Mouse (Mus musculus) cortical plate, adult 2 months (tissue): ENCODE data around the gene Ctsl. TPM values are rescaled to one million over a fixed set of nuclear protein-coding genes. Genes with fewer than 3 reads are reported as not detected.

ENCODE experiments used
- H3K27ac ChIP-seq: fragments of 200-500 bp; 2 replicates; pipeline ENCODE4 v1.5.1; 2012; ENCODE audit warnings: low read length, control low read depth, inconsistent platforms; ENCODE audit not compliant: insufficient read depth
- H3K4me1 ChIP-seq: fragments of 200-500 bp; 2 replicates; pipeline ENCODE4 v1.6.1; 2011; ENCODE audit warnings: low read length; ENCODE audit not compliant: control insufficient read depth, insufficient read depth
- H3K4me3 ChIP-seq: fragments of 200-500 bp; 2 replicates; pipeline ENCODE4 v1.5.1; 2011; ENCODE audit warnings: mild to moderate bottlenecking, low read length, control low read depth; ENCODE audit not compliant: insufficient read depth
- CTCF ChIP-seq: fragments of 200-500 bp; IDR thresholded peaks from 2 replicates; pipeline ENCODE4 v1.5.1; 2011; ENCODE audit warnings: mild to moderate bottlenecking, control low read depth, low read length; ENCODE audit not compliant: insufficient read depth; ENCODE audit errors: extremely low read depth
- POLR2A ChIP-seq: fragments of 200-500 bp; IDR thresholded peaks from 2 replicates; pipeline ENCODE4 v1.6.1; 2011; ENCODE audit warnings: mild to moderate bottlenecking, low read length, control low read depth; ENCODE audit not compliant: insufficient read depth; ENCODE audit errors: extremely low read depth
- polyA plus RNA-seq: library from polyadenylated mRNA; depleted of rRNA; stranded (reverse); fragments of >200 nt; gene quantifications from 2 replicates; pipeline ENCODE4 v1.2.3, GENCODE M21; 2012

Gene Ctsl
- polyA plus RNA-seq, 1 experiment = 121 TPM

GRCm38 (mm10) chr13:64402504-64402949 is 31.8 kb upstream of the Ctsl start:
- H3K4me1 ChIP-seq = no peaks in the 10 kb centered on the region
- no peak overlapping the region for H3K27ac ChIP-seq
- TF ChIP-seq POLR2A (no peak), CTCF (no peak)
- H3K4me3 ChIP-seq = no peak overlapping the region

GRCm38 (mm10) chr13:64402006-64402405 is 31.3 kb upstream of the Ctsl start:
- no peak overlapping the region for H3K4me3 ChIP-seq
- H3K27ac ChIP-seq = no peak overlapping the region
- TF ChIP-seq CTCF (no peak), POLR2A (no peak)
- H3K4me1 ChIP-seq = no peaks in the 10 kb centered on the region

GRCm38 (mm10) chr13:64400801-64401361 is 30.2 kb upstream of the Ctsl start:
- no peak for TF ChIP-seq CTCF
- TF ChIP-seq POLR2A = no peak
- Histone ChIP-seq H3K27ac (no peak overlapping the region), H3K4me3 (no peak overlapping the region), H3K4me1 (no peaks in the 10 kb centered on the region)

- TF ChIP-seq CTCF (no peak), POLR2A (no peak)
- H3K4me1 ChIP-seq = no peaks in the 10 kb centered on the region
- no peak overlapping the region for H3K27ac ChIP-seq
- H3K4me3 ChIP-seq = no peak overlapping the region
Measured at GRCm38 (mm10) chr13:64399906-64400305, 29.2 kb upstream of the Ctsl start.

- H3K4me1 ChIP-seq = no peaks in the 10 kb centered on the region
- no peak for TF ChIP-seq POLR2A
- TF ChIP-seq CTCF = no peak
- H3K27ac ChIP-seq = no peak overlapping the region
- H3K4me3 ChIP-seq = no peak overlapping the region
Measured at GRCm38 (mm10) chr13:64398065-64398464, 27.4 kb upstream of the Ctsl start.

- no peak overlapping the region for H3K4me3 ChIP-seq
- H3K27ac ChIP-seq = no peak overlapping the region
- H3K4me1 ChIP-seq = no peaks in the 10 kb centered on the region
- TF ChIP-seq POLR2A (no peak), CTCF (no peak)
Measured at GRCm38 (mm10) chr13:64396979-64397378, 26.3 kb upstream of the Ctsl start.

GRCm38 (mm10) chr13:64388415-64388814 is 17.7 kb upstream of the Ctsl start:
- Histone ChIP-seq H3K4me3 (no peak overlapping the region), H3K27ac (no peak overlapping the region), H3K4me1 (no peaks in the 10 kb centered on the region)
- TF ChIP-seq CTCF = no peak
- TF ChIP-seq POLR2A = no peak

- TF ChIP-seq POLR2A = no peak
Measured at GRCm38 (mm10) chr13:64386048-64386447, 15.4 kb upstream of the Ctsl start.

GRCm38 (mm10) chr13:64384937-64385336 is 14.2 kb upstream of the Ctsl start:
- TF ChIP-seq POLR2A (no peak), CTCF (no peak)
- H3K27ac ChIP-seq = no peak overlapping the region
- no peaks in the 10 kb centered on the region for H3K4me1 ChIP-seq
- no peak overlapping the region for H3K4me3 ChIP-seq

More at GRCm38 (mm10) chr13:64386048-64386447, 15.4 kb upstream of the Ctsl start:
- Histone ChIP-seq H3K4me3 (no peak overlapping the region), H3K27ac (no peak overlapping the region), H3K4me1 (no peaks in the 10 kb centered on the region)

GRCm38 (mm10) chr13:64380251-64380650 is 9.6 kb upstream of the Ctsl start:
- no peaks in the 10 kb centered on the region for H3K4me1 ChIP-seq
- no peak overlapping the region for H3K27ac ChIP-seq
- TF ChIP-seq CTCF = no peak
- no peak for TF ChIP-seq POLR2A
- no peak overlapping the region for H3K4me3 ChIP-seq

- H3K27ac ChIP-seq = no peak overlapping the region
- H3K4me3 ChIP-seq = no peak overlapping the region
- TF ChIP-seq CTCF = no peak
- no peak for TF ChIP-seq POLR2A
Measured at GRCm38 (mm10) chr13:64378601-64379000, 7.9 kb upstream of the Ctsl start.

More at GRCm38 (mm10) chr13:64378601-64379000, 7.9 kb upstream of the Ctsl start:
- no peaks in the 10 kb centered on the region for H3K4me1 ChIP-seq
